Mouse (Mus musculus) Patski (cell line): ENCODE measurements around the gene Rab11fip5. TPM values are rescaled to one million over a fixed set of nuclear protein-coding genes. Genes with fewer than 3 reads are reported as not detected.

Experiments used
- ATAC-seq: fragments of 100-300 bp; one replicate; pipeline ENCODE4 v1.8.0; 2021
- CTCF ChIA-PET: fragments of 350-600 bp; sonication (Branson Sonifier 250); formaldehyde crosslinking; loops from one replicate; lab custom pipeline; 2022; ENCODE audit warnings: inconsistent platforms; lab: Charles Lee
- POLR2A ChIA-PET: fragments of 350-600 bp; sonication (Branson Sonifier 250); formaldehyde crosslinking; loops from one replicate; lab custom pipeline; 2022; ENCODE audit warnings: antibody characterized with exemption, inconsistent platforms; lab: Charles Lee
- DNase-seq: peaks from one replicate; pipeline ENCODE4 v3.0.0-alpha.2; 2011; ENCODE audit warnings: low read depth, low spot score
- H3K27me3 ChIP-seq: fragments of 371-371 bp; one replicate; pipeline ENCODE4 v1.5.1; 2021
- CTCF ChIP-seq: fragments of 100-300 bp; IDR thresholded peaks from one replicate; pipeline ENCODE4 v1.5.1; 2021
- in situ Hi-C: fragments of 300-500 bp; cut with MboI; formaldehyde crosslinking; loops from 3 replicates; pipeline ENCODE4 v1.11.1; 2018; ENCODE audit warnings: low pct_unique_long_range_greater_than_20kb, mixed read lengths
- polyA plus RNA-seq: library from polyadenylated mRNA; unstranded; gene quantifications from one replicate; pipeline ENCODE4 v1.2.3, GENCODE M21; 2021

Rab11fip5 gene
- polyA plus RNA-seq, 1 experiment from 2014 or later = 151 TPM

DNA sequence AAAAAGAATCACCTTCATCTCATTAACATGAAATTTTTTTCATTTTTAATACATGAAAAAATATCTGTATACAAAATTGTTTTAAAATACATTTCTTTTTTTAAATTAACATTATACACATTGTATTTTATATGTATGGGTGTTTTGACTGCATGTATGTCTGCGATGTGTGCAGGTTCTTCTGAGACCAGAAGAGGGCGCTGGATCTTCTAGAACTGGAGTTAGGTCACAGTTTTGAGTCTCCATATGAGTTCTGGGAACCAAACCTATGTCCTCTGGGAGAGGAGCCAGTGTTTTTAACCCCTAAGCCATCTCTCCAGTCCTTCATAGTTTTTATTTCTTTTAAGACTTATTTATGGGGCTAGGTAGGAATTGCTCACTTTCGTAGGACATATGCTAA, 20.7 kb downstream of the Rab11fip5 start:
- no peak for TF ChIP-seq CTCF
- ATAC-seq (no peak), DNase-seq (no peak)
- in situ Hi-C loops = no loop called here
- ChIA-PET POLR2A (no interaction called here), CTCF (interaction anchor here (1.2 kb wide), 1 partner anchor 42 kb away, joined by 4 read pairs; no protein-coding TSS in a partner anchor)
- no peaks in the 10 kb centered on the region for H3K27me3 ChIP-seq

DNA sequence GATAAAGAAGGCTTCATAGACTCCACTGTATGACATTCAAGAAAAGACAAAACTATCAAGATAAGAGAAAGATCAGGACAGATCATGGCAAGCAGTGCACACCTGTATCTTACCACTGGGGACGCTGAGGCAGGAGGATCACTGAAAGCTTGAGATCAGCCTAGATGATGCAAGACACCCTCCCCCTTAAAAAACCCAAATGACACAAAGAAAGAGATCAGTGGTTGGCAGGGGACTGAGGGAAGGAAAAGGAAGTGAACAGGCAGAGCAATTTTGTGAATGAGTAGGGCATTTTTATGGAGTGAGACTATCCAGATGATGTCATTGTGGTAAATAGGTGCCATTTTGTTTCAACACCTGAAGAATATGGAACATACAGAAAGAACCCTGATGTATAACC, 24.3 kb downstream of the Rab11fip5 start:
- in situ Hi-C loops = no loop called here
- TF ChIP-seq CTCF = no peak
- DNase-seq (no peak), ATAC-seq (no peak)
- CTCF ChIA-PET = no interaction called here
- POLR2A ChIA-PET = interaction anchor here (2.1 kb wide), 1 partner anchor 18 kb away, joined by 7 read pairs; no protein-coding TSS in a partner anchor
- no peaks in the 10 kb centered on the region for H3K27me3 ChIP-seq

DNA sequence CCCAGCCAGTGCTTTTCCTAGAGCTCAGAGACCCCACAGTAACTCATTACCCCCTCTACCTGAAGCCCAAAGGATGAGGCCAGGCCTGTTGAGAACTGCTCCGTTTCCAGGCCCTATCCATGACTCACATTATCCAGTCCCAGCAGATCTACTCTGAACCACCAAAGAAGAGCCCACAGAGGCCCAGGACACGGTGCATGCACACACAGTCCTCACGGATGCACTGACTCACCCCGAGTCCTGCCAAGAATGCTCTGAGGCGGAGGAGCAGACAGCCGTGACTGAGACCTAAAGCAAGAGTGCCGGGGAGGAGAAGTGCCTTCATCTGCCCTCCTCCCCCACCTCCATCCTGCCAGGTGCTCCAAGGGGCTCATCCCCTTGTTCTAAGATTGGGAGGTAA, 25.2 kb downstream of the Rab11fip5 start:
- no peak for TF ChIP-seq CTCF
- in situ Hi-C loops = loop anchor here (5.0 kb wide), 2 partner anchors 38 to 87 kb away; no protein-coding TSS in a partner anchor
- peak; percentile 85 for ATAC-seq
- CTCF ChIA-PET = interaction anchor here (1.1 to 7.7 kb wide), 4 partner anchors 9 to 53 kb away, joined by 3 to 106 read pairs (median 28); partner anchors contain the start of gene Rab11fip5
- DNase-seq = peak; percentile 85
- H3K27me3 ChIP-seq = no peaks in the 10 kb centered on the region
- POLR2A ChIA-PET = interaction anchor here (2.1 to 4.2 kb wide), 2 partner anchors 19 to 26 kb away, joined by 7 to 22 read pairs; partner anchors contain the start of gene Rab11fip5

DNA sequence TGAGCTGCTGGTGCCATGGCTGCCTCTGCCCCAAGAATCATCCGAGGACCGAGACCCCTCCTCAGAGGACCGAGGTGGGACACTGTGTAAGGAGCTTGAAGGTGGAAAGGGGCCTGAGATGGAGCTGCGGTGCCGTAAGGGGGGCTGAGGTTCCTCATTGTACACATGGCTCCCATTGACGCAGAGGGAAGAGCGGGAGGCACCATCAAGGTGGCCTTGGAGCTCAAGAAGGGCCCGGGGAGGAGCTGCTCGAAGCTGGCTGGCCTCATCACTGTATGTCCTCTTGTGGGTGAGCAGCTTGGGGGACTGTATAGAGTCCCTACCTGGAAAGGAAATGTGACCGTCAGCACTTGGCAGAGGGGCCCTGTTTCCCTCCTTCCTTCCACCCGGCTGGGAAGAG, 26.3 kb downstream of the Rab11fip5 start:
- ATAC-seq (no peak), DNase-seq (no peak)
- TF ChIP-seq CTCF = no peak
- ChIA-PET CTCF (interaction anchor here (0.8 to 7.7 kb wide), 4 partner anchors 10 to 49 kb away, joined by 3 to 106 read pairs (median 28); partner anchors contain the start of gene Rab11fip5), POLR2A (interaction anchor here (0.9 to 4.2 kb wide), 5 partner anchors 11 to 35 kb away, joined by 3 to 22 read pairs (median 4); partner anchors contain the start of gene Rab11fip5)
- H3K27me3 ChIP-seq = no peaks in the 10 kb centered on the region
- in situ Hi-C loops = loop anchor here (5.0 kb wide), 2 partner anchors 39 to 86 kb away; no protein-coding TSS in a partner anchor

DNA sequence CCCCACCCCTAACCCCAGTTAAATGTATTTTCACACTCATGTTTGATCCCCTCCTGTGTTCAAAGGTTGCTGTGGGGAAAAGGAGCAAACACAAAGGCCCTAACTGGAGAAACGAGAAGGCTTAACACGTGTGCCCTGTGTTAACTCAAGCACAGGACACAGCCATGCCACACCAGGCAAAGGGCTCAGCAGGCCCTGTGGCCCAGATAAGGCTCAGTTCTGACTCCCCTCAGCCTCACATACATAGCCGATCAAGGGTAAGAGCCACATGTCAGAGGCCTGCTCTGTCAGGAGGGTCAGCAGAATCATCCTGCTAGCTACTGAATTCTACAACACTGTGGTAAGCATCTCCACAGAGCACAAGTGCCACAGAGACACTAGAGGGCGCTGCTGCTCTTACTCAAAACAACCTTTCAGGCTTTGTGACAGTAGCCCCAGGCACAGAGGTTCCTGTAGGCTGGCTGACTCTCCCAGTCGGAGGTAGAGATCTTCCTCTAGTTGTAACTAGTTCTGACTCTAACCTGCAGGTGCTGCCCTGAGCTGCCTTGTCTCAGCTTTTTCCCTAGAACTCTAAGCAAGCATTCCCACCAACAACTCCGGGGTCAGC, 28.3 kb downstream of the Rab11fip5 start:
- CTCF ChIA-PET = interaction anchor here (0.6 to 7.7 kb wide), 16 partner anchors 8 to 197 kb away, joined by 3 to 106 read pairs (median 7); partner anchors contain the start of gene Rab11fip5
- TF ChIP-seq CTCF = no peak
- in situ Hi-C loops = loop anchor here (5.0 kb wide), 2 partner anchors 41 to 84 kb away; no protein-coding TSS in a partner anchor
- peak; percentile 85 for DNase-seq
- no peaks in the 10 kb centered on the region for H3K27me3 ChIP-seq
- peak; percentile 32 for ATAC-seq
- POLR2A ChIA-PET = interaction anchor here (0.6 to 4.2 kb wide), 4 partner anchors 29 to 92 kb away, joined by 3 to 22 read pairs (median 3); partner anchors contain the start of gene Rab11fip5

DNA sequence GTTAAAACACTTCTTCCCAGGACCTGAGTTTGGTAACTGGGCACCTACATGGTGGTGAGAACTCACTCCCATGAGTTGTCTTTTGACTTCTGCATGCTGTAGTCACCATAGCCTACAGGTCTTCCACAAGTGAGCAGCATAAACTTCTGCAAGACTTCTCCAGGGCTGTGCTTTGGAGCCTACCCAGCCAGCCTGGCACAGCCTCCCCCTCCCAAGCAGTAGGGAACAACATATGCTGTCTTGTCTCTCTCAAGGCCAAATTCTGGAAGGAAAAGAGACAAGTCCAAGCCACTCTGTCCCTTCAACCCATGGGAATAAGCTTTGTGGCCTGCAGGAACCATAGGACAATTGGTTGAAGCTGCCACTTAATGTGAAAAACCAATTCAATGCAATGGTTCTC, 29.5 kb downstream of the Rab11fip5 start:
- in situ Hi-C loops = loop anchor here (5.0 kb wide), 2 partner anchors 42 to 83 kb away; no protein-coding TSS in a partner anchor
- CTCF ChIA-PET = interaction anchor here (2.2 to 7.7 kb wide), 5 partner anchors 15 to 55 kb away, joined by 8 to 106 read pairs (median 12); partner anchors contain the start of gene Rab11fip5
- H3K27me3 ChIP-seq = no peaks in the 10 kb centered on the region
- no peak for TF ChIP-seq CTCF
- POLR2A ChIA-PET = no interaction called here
- no peak for ATAC-seq
- DNase-seq = no peak

DNA sequence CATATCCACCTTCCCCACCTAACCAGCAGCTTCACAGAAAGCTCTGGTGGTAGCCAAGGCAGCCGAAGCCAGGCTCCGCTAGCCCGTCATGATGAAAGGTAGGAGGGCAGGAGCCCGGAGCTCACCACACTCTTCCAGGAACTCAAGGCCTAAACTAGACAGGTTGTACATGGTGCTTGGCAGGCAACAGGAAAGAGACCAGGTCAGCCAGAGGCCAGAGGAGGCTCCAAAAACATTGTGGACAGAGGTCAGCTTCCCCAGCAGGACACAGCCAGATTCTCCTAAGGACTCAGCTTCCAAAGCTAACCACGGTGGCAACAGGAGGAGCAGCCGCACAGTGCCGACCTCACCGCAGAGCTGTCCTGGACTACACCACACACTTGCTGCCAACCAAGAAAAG, 31.4 kb downstream of the Rab11fip5 start:
- POLR2A ChIA-PET = interaction anchor here (1.0 to 1.6 kb wide), 2 partner anchors 48 to 51 kb away, joined by 3 to 4 read pairs; no protein-coding TSS in a partner anchor

DNA sequence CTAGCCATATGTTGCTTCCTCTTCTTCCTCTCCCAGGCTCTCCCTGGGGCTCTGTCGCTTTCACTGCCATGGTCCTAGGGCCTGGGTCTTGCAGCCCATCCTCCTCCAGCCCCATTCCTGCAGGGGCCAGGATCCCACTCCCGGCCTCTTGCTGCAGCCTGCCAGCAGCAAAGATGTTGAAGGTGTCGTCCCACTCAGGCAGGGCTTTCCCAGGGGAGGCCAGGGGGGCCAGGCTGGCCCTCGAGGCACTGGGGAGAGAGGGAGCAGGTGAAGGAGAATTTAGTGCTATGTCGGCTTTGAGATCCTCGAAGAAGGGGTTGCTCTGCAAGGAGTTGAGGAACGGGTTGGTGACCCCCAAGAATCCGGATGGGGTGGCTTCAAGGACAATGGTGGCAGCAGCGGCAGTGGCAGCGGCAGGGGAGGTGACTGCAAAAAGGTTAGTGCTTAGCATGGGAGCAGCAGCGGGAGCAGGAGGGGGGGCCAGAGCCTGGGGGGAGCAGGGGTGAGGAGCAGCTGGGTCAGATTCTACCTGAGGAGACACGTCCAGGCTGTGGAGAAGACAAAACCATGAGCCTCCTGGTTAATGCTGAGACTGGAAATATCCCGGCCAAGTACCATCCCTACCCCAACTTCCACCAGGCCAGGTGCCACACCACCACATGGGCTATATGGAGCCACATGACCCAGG, 32.5 kb downstream of the Rab11fip5 start:
- ATAC-seq = no peak
- in situ Hi-C loops = no loop called here
- H3K27me3 ChIP-seq = no peaks in the 10 kb centered on the region
- TF ChIP-seq CTCF = no peak
- ChIA-PET CTCF (interaction anchor here (0.7 to 7.7 kb wide), 3 partner anchors 39 to 79 kb away, joined by 3 to 106 read pairs (median 5); partner anchors contain the start of gene Rab11fip5), POLR2A (no interaction called here)
- DNase-seq = no peak

More for the DNA sequence above, 31.4 kb downstream of the Rab11fip5 start:
- TF ChIP-seq CTCF = no peak
- no peaks in the 10 kb centered on the region for H3K27me3 ChIP-seq
- no peak for DNase-seq
- in situ Hi-C loops = no loop called here
- CTCF ChIA-PET = interaction anchor here (0.9 to 7.7 kb wide), 4 partner anchors 38 to 80 kb away, joined by 3 to 106 read pairs (median 4); partner anchors contain the start of gene Rab11fip5
- no peak for ATAC-seq

DNA sequence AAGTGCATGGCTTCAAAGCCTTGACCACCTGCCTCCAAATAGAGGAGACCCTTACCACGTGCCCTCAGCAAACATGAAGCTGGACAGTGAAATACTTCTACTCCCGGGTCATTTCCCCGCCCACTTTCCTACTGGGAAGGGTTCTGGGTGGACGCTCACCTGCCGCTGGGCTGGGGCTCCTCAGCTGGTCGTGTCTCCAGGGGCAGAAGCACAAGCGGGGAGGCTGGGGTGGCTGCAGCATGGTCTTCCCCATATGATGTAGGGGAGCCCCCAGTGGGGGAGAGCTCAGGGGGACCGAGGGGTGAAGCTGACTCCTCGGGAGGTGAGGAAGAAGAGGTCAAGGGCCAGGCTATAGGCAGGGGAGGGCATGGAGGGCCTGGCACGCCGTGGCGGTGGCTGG, 34.2 kb downstream of the Rab11fip5 start:
- in situ Hi-C loops = no loop called here
- ATAC-seq (no peak), DNase-seq (no peak)
- H3K27me3 ChIP-seq = no peaks in the 10 kb centered on the region
- no peak for TF ChIP-seq CTCF
- CTCF ChIA-PET = interaction anchor here (1.0 to 1.3 kb wide), 3 partner anchors 38 to 52 kb away, joined by 4 to 5 read pairs (median 4); no protein-coding TSS in a partner anchor
- POLR2A ChIA-PET = interaction anchor here (1.1 to 1.3 kb wide), 2 partner anchors 48 to 59 kb away, joined by 3 to 6 read pairs; no protein-coding TSS in a partner anchor
